Mouse (Mus musculus) hindbrain, embryonic 12.5 days (tissue): Measurements from ENCODE around the gene Tktl2. TPM values are rescaled to one million over a fixed set of nuclear protein-coding genes. Genes with fewer than 3 reads are reported as not detected.

ENCODE experiments used
- polyA plus RNA-seq: library from polyadenylated mRNA; unstranded; fragments of >200 nt; fragmentation: Nextera tagmentation; extraction: Ambion mirVana; gene quantifications from 2 replicates; pipeline ENCODE4 v1.2.1, GENCODE M21; 2016

Tktl2 gene
- polyA plus RNA-seq, 1 experiment from 2014 or later, result not detected

Other genes starting within 250 kb of the Tktl2 start
- 13.4 and 15.3 TPM in 2 replicates for gene Tma16, start 25.2 kb upstream of the Tktl2 start, polyA plus RNA-seq
- 0.23 and 0.33 TPM in 2 replicates for gene Npy5r, start 176.4 kb downstream of the Tktl2 start, polyA plus RNA-seq
- gene Npy1r, start 185.4 kb downstream of the Tktl2 start, polyA plus RNA-seq, result 2.4 and 3.3 TPM in 2 replicates